Mouse (Mus musculus): ENCODE data around the gene Rps6kl1. TPM values are rescaled to one million over a fixed set of nuclear protein-coding genes. Genes with fewer than 3 reads are reported as not detected.

The Rps6kl1 gene
- 3.4 and 5.4 TPM in 2 replicates for total RNA-seq (2012; rRNA removed)
- 1 to 10 TPM in 1 of 2 experiments, not detected in 1; 6.2 TPM for polyA plus RNA-seq (2012; ENCODE audit: insufficient read depth in 1 of 2, insufficient read length in 2 of 2, low read depth in 1 of 2, low replicate concordance in 2 of 2, missing spikeins in 1 of 2)

DNA sequence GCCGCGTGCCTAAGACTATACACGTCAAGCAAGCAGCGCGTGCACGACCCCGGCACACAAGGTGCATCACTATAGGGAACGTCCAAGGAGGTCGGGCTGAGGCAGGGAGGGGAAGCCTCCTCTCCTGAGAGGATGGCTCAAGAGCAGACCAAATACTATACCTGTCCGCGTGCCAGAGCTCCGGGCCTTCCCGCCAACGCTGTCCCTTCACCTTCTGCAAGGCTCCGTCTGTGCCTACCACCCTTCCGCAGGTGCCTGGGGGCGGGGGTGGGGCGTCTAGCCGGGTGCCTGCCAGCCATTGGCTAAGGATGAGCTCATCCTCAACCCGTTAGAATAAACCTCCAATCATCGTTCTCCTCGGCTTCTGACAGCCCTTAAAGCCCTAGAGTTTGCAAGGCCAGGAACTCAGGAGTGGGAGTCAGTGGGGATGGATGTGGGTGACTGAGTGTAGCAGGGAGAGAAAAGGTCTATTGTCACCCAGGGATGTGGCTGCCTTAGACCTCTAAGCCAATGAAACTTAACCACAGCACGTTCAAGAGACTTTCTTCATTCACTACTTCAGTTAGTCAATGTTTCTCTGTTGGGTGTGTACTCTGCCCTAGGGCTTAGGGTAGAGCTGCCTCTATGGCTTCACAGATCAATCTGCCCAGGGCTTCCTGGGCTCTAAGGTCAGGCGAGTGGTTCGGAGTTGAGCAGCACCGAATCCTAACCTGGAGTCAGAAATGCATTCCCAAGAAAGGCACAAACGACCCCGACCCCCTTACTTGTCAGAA, at the start of gene Rps6kl1:
TSS of gene Rps6kl1 (minus strand) at position 263 of the 773 bp plus-strand sequence.
- DNase-seq (ENCODE audit: low read depth, low spot score): peak; percentile 91
- TF ChIP-seq NRF1 (IDR thresholded peaks at IDR 0.05; ENCODE audit: insufficient read depth, low read depth, low read length, poor library complexity, severe bottlenecking) (no peak), TCF12 (IDR thresholded peaks at IDR 0.05; ENCODE audit: low read depth, low read length) (peak; percentile 39; the same call in 1 of the 2 replicates), ELF1 (IDR thresholded peaks at IDR 0.05; ENCODE audit: low read depth, low read length) (peak; percentile 42; the same call in 1 of the 2 replicates), POLR2AphosphoS2 (IDR thresholded peaks at IDR 0.05; ENCODE audit: low read length) (peak; percentile 52; the same call in 1 of the 2 replicates), ZMIZ1 (IDR thresholded peaks at IDR 0.05; ENCODE audit: low read depth, low read length) (no peak), NELFE (IDR thresholded peaks at IDR 0.05; ENCODE audit: low read depth, low read length) (peak; percentile 66), POLR2A (IDR thresholded peaks at IDR 0.05; ENCODE audit: control insufficient read depth in 1 of 2, insufficient read depth in 1 of 2, low read depth in 1 of 2, low read length in 2 of 2, poor library complexity in 1 of 2) (peak; percentile 66 to 68), MXI1 (IDR thresholded peaks at IDR 0.05; ENCODE audit: low read depth, low read length) (peak; percentile 49; the same call in 1 of the 2 replicates), TAL1 (IDR thresholded peaks at IDR 0.05; ENCODE audit: low read length) (no peak), USF2 (IDR thresholded peaks at IDR 0.05; ENCODE audit: borderline replicate concordance in 1 of 2, insufficient read depth in 1 of 2, low read depth in 1 of 2, low read length in 2 of 2) (no peak), MYC (IDR thresholded peaks at IDR 0.05; ENCODE audit: low read depth, low read length) (0 out of 2 replicates have a peak, but pooled peaks have one; percentile 29), SIN3A (IDR thresholded peaks at IDR 0.05; ENCODE audit: low read length) (peak; percentile 57), GATA1 (IDR thresholded peaks at IDR 0.05; ENCODE audit: low read depth, low read length) (no peak), MAX (IDR thresholded peaks at IDR 0.05; ENCODE audit: low read length) (peak; percentile 77; the same call in 1 of the 2 replicates), MAZ (IDR thresholded peaks at IDR 0.05; ENCODE audit: low read depth, low read length) (peak; percentile 73; the same call in 1 of the 2 replicates)
- Histone ChIP-seq H3K27ac (ENCODE audit: control insufficient read depth, low read depth, low read length) (no peak within 1 kb of the TSS), H3K9ac (ENCODE audit: control insufficient read depth, low read depth, low read length, poor library complexity, severe bottlenecking) (peak within 1 kb of the TSS; percentile 66), H3K4me1 (ENCODE audit: control insufficient read depth in 1 of 2, insufficient read depth in 2 of 2, low read length in 2 of 2) (peaks cover 0 to 4% of the 10 kb centered on the region in 2 experiments; a peak in 1 of 4 replicates), H3K4me3 (ENCODE audit: control insufficient read depth in 1 of 2, insufficient read depth in 1 of 2, low read depth in 2 of 2, low read length in 2 of 2) (peak within 1 kb of the TSS; percentile 62 to 83), H3K9me3 (replicated peaks; ENCODE audit: insufficient read depth, low read length) (no peaks in the 10 kb centered on the region), H3K27me3 (ENCODE audit: control insufficient read depth in 1 of 2, insufficient read depth in 2 of 2, low read length in 2 of 2) (peaks cover 0 to 3% of the 10 kb centered on the region in 2 experiments; a peak in 1 of 4 replicates), H3K79me2 (ENCODE audit: control insufficient read depth, insufficient read depth, low read length, poor library complexity) (no peaks in the 10 kb centered on the region), H3K36me3 (ENCODE audit: control insufficient read depth in 1 of 2, insufficient read depth in 2 of 2, low read length in 2 of 2) (no peaks in the 10 kb centered on the region; a peak in 1 of 4 replicates)

DNA sequence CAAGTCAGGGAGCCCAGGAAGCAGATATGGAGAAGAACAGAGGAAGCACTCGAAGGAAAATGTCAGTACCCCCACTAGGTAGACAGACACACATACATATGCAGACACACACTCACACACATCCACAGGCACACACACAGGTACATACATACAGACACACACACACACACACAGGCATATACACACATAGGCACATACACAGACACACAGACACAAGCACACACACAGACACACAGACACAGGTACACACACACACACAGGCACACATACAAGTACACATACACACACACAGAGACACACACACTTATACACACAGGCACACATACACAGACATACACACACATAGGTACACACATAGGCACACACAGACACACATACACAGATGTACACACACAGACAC, 48.9 kb upstream of the Rps6kl1 start:
- no peak overlapping the region for H3K4me3 ChIP-seq (ENCODE audit: control insufficient read depth in 1 of 2, insufficient read depth in 1 of 2, low read depth in 2 of 2, low read length in 2 of 2)
- peaks cover 4% of the 10 kb centered on the region in 2 experiments; a peak in 3 of 4 replicates for H3K27me3 ChIP-seq (ENCODE audit: control insufficient read depth in 1 of 2, insufficient read depth in 2 of 2, low read length in 2 of 2)
- H3K9me3 ChIP-seq (replicated peaks; ENCODE audit: insufficient read depth, low read length): no peaks in the 10 kb centered on the region
- TF ChIP-seq RCOR1 (IDR thresholded peaks at IDR 0.05; ENCODE audit: low read depth, low read length) (no peak), POLR2AphosphoS5 (IDR thresholded peaks at IDR 0.05; ENCODE audit: borderline replicate concordance, low read depth, low read length) (peak; percentile 76; the same call in 1 of the 2 replicates)
- no peak for DNase-seq (ENCODE audit: low read depth, low spot score)
- H3K9ac ChIP-seq (ENCODE audit: control insufficient read depth, low read depth, low read length, poor library complexity, severe bottlenecking): no peak overlapping the region
- no peaks in the 10 kb centered on the region for H3K79me2 ChIP-seq (ENCODE audit: control insufficient read depth, insufficient read depth, low read length, poor library complexity)
- no peak overlapping the region for H3K27ac ChIP-seq (ENCODE audit: control insufficient read depth, low read depth, low read length)
- H3K4me1 ChIP-seq (ENCODE audit: control insufficient read depth in 1 of 2, insufficient read depth in 2 of 2, low read length in 2 of 2): no peaks in the 10 kb centered on the region
- no peaks in the 10 kb centered on the region for H3K36me3 ChIP-seq (ENCODE audit: control insufficient read depth in 1 of 2, insufficient read depth in 2 of 2, low read length in 2 of 2)

Measured in MEL (cell line).